Mouse (Mus musculus) embryonic fibroblast, embryonic 13.5 days (primary cell): ENCODE results near the gene Vdr.

ENCODE experiments used
- CTCF ChIP-seq: IDR thresholded peaks from 2 replicates; pipeline ENCODE4 v1.5.1; 2011; ENCODE audit warnings: mild to moderate bottlenecking, control low read depth, low read length, moderate library complexity, borderline replicate concordance; ENCODE audit not compliant: insufficient read depth
- POLR2A ChIP-seq: IDR thresholded peaks from 2 replicates; pipeline ENCODE4 v1.6.1; 2011; ENCODE audit warnings: low read depth, mild to moderate bottlenecking, control low read depth, low read length, moderate library complexity

DNA sequence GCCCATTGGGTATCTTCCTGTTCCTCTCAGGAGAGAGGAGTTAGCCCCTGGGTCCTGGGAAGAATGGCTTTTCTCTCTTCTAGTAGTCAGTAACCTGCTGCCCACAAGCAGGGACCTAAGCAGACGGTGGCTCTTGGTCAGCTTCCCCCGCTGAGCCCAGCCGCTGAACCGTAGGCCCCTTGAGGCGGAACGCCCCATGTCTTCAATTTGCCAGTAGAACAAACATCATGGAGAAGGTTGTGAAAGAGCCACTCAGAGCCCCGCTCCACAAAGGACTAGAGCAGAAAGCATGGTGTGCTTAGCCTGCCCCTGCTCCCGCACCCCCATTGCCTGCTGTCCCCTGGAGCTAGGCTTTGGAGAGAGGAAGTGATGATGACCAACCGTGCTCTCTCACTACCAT is 14.1 kb downstream of the Vdr start:
- no peak for TF ChIP-seq CTCF
- no peak for TF ChIP-seq POLR2A
